Mouse (Mus musculus): Measurements from ENCODE around the gene Sprr1a. TPM values are rescaled to one million over a fixed set of nuclear protein-coding genes. Genes with fewer than 3 reads are reported as not detected.
"Not testable (repeated sequence)": the region's sequence is repeated elsewhere in the genome, so short reads cannot be mapped to it uniquely, and the experiment has no call there.

The Sprr1a gene
- 0.20 and 0.59 TPM in 2 replicates for polyA plus RNA-seq (2015; fragmentation: Nextera tagmentation; extraction: Ambion mirVana)

GRCm38 (mm10) chr3:92485863-92486262, at the start of gene Sprr1a:
TSS of gene Sprr1a (minus strand) at chr3:92485895.
- H3K36me3 ChIP-seq (ENCODE audit: control insufficient read depth, insufficient read depth, low read length): no peaks in the 10 kb centered on the region
- no peaks in the 10 kb centered on the region for H3K4me1 ChIP-seq (ENCODE audit: control insufficient read depth, insufficient read depth, low read depth, low read length)
- no peaks in the 10 kb centered on the region for H3K9me3 ChIP-seq (ENCODE audit: control insufficient read depth, low read length)
- no peaks in the 10 kb centered on the region for H3K27me3 ChIP-seq (replicated peaks; ENCODE audit: control insufficient read depth, insufficient read depth, low read length)
- no peak within 1 kb of the TSS for H3K9ac ChIP-seq (ENCODE audit: low read depth, low read length)
- H3K4me3 ChIP-seq (ENCODE audit: low read length): no peak within 1 kb of the TSS
- ATAC-seq: no peak
- H3K27ac ChIP-seq (ENCODE audit: low read depth, low read length): no peak within 1 kb of the TSS
- no peak within 1 kb of the TSS for H3K4me2 ChIP-seq (ENCODE audit: low read length)

GRCm38 (mm10) chr3:92534411-92534810, 48.7 kb upstream of the Sprr1a start, which contains the start of gene 2310046K23Rik:
TSS of gene 2310046K23Rik (minus strand) at chr3:92534511.
- Histone ChIP-seq H3K36me3 (ENCODE audit: control insufficient read depth, insufficient read depth, low read length) (no peaks in the 10 kb centered on the region), H3K27ac (ENCODE audit: low read depth, low read length) (no peak within 1 kb of the TSS), H3K9me3 (ENCODE audit: control insufficient read depth, low read length) (no peaks in the 10 kb centered on the region), H3K4me3 (ENCODE audit: low read length) (no peak within 1 kb of the TSS), H3K9ac (ENCODE audit: low read depth, low read length) (no peak within 1 kb of the TSS), H3K4me1 (ENCODE audit: control insufficient read depth, insufficient read depth, low read depth, low read length) (no peaks in the 10 kb centered on the region), H3K27me3 (replicated peaks; ENCODE audit: control insufficient read depth, insufficient read depth, low read length) (no peaks in the 10 kb centered on the region), H3K4me2 (ENCODE audit: low read length) (no peak within 1 kb of the TSS)
- no peak for ATAC-seq
- WGBS: 95% methylated on average over 3 of the region's 3 CpGs

DNA sequence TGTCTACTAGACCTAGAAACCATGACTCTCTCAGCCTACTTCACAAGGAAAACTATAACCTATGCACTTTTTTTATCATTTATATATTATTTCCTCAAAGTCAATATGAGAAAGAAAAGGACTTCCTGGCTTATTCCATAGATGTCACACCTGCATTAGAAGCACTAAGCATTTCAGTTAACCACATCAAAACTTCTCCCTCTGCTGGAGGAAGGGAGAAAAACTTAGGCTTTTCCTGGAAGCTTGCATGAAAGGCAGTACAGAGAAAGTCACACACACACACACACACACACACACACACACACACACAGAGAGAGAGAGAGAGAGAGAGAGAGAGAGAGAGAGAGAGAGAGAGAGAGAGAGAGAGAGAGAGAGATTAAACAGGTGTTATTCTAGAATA, 26.6 kb upstream of the Sprr1a start:
- H3K9me3 ChIP-seq (ENCODE audit: control insufficient read depth, low read length): no peaks in the 10 kb centered on the region
- H3K4me3 ChIP-seq (ENCODE audit: low read length): no peak overlapping the region
- H3K4me2 ChIP-seq (ENCODE audit: low read length): no peak overlapping the region
- H3K9ac ChIP-seq (ENCODE audit: low read depth, low read length): no peak overlapping the region
- H3K27me3 ChIP-seq (replicated peaks; ENCODE audit: control insufficient read depth, insufficient read depth, low read length): no peaks in the 10 kb centered on the region
- no peaks in the 10 kb centered on the region for H3K36me3 ChIP-seq (ENCODE audit: control insufficient read depth, insufficient read depth, low read length)
- H3K27ac ChIP-seq (ENCODE audit: low read depth, low read length): no peak overlapping the region
- no peak for ATAC-seq
- no peaks in the 10 kb centered on the region for H3K4me1 ChIP-seq (ENCODE audit: control insufficient read depth, insufficient read depth, low read depth, low read length)

DNA sequence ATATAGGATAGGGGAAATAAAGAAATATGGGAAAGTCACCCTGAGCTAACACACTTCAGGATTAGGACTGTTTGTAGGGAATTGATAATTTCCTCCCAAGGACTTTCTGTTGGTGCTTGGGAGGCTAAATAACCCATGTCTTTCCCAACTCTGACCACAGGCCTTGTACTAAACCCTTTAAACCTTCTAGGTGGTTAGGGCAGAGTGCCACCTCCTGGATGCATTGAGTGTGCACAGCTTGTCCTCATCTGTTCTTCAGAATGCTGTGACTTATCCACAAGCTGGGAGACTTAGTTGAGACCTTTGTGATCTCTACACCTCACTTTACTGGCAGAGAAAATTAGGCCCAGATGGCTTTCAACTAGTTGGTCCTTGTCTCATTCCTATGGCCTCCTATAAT, 25.1 kb upstream of the Sprr1a start:
- H3K27me3 ChIP-seq (replicated peaks; ENCODE audit: control insufficient read depth, insufficient read depth, low read length): no peaks in the 10 kb centered on the region
- no peak overlapping the region for H3K4me3 ChIP-seq (ENCODE audit: low read length)
- H3K9me3 ChIP-seq (ENCODE audit: control insufficient read depth, low read length): no peaks in the 10 kb centered on the region
- no peak overlapping the region for H3K9ac ChIP-seq (ENCODE audit: low read depth, low read length)
- ATAC-seq: no peak
- H3K36me3 ChIP-seq (ENCODE audit: control insufficient read depth, insufficient read depth, low read length): no peaks in the 10 kb centered on the region
- no peaks in the 10 kb centered on the region for H3K4me1 ChIP-seq (ENCODE audit: control insufficient read depth, insufficient read depth, low read depth, low read length)
- H3K4me2 ChIP-seq (ENCODE audit: low read length): no peak overlapping the region
- no peak overlapping the region for H3K27ac ChIP-seq (ENCODE audit: low read depth, low read length)

GRCm38 (mm10) chr3:92508185-92508584, 22.5 kb upstream of the Sprr1a start:
- H3K9ac ChIP-seq (ENCODE audit: low read depth, low read length): no peak overlapping the region
- no peak overlapping the region for H3K4me2 ChIP-seq (ENCODE audit: low read length)
- no peak overlapping the region for H3K4me3 ChIP-seq (ENCODE audit: low read length)
- ATAC-seq: no peak
- WGBS: 82% methylated on average over 1 of the region's 1 CpGs
- no peaks in the 10 kb centered on the region for H3K9me3 ChIP-seq (ENCODE audit: control insufficient read depth, low read length)
- no peaks in the 10 kb centered on the region for H3K4me1 ChIP-seq (ENCODE audit: control insufficient read depth, insufficient read depth, low read depth, low read length)
- H3K27ac ChIP-seq (ENCODE audit: low read depth, low read length): no peak overlapping the region
- no peaks in the 10 kb centered on the region for H3K27me3 ChIP-seq (replicated peaks; ENCODE audit: control insufficient read depth, insufficient read depth, low read length)
- no peaks in the 10 kb centered on the region for H3K36me3 ChIP-seq (ENCODE audit: control insufficient read depth, insufficient read depth, low read length)

DNA sequence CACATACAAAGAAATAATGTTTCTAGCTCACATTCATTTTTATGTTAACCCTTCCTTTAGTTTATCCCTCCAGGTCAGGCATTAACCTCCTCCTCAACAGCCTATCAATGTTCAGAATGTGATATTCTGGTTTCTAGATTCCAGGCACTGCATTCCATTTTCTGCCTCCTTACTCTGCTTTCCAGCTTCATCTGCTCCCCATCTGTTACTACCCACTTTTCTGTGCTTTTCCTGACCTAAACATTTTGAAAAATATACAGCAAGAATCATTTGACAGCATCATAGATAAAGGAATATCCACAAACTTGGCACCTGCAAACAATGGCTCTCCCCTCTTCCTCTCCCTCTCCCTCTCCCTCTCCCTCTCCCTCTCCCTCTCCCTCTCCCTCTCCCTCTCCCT, 17.8 kb upstream of the Sprr1a start:
- Histone ChIP-seq H3K4me1 (ENCODE audit: control insufficient read depth, insufficient read depth, low read depth, low read length) (no peaks in the 10 kb centered on the region), H3K4me2 (ENCODE audit: low read length) (no peak overlapping the region), H3K4me3 (ENCODE audit: low read length) (no peak overlapping the region), H3K27me3 (replicated peaks; ENCODE audit: control insufficient read depth, insufficient read depth, low read length) (no peaks in the 10 kb centered on the region), H3K9me3 (ENCODE audit: control insufficient read depth, low read length) (no peaks in the 10 kb centered on the region), H3K27ac (ENCODE audit: low read depth, low read length) (no peak overlapping the region), H3K9ac (ENCODE audit: low read depth, low read length) (no peak overlapping the region), H3K36me3 (ENCODE audit: control insufficient read depth, insufficient read depth, low read length) (no peaks in the 10 kb centered on the region)
- no peak for ATAC-seq

DNA sequence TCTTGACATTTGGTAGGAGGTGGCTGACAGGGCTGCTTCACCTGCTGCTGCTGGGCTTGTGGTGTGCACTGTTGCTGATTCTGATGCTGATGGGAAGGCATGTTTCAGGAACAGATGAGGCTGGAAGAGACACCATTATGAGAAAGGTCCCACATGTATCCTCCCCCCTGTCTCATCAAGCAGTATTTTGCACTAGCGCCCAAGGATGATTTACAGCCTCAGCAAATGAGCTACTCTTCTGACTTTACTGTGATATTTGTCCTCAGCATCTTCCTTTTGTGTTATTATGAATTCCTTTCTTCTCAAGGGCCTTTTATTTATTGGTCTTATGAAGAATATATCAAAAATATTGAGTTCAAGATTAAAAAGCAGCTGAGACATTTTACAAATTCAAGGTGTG, 14.7 kb upstream of the Sprr1a start, which contains the start of gene Sprr4:
Gene Sprr4 (minus strand): TSS at position 101 of the 400 bp plus-strand sequence.
- Histone ChIP-seq H3K9me3 (ENCODE audit: control insufficient read depth, low read length) (no peaks in the 10 kb centered on the region), H3K9ac (ENCODE audit: low read depth, low read length) (no peak within 1 kb of the TSS), H3K4me2 (ENCODE audit: low read length) (no peak within 1 kb of the TSS), H3K4me3 (ENCODE audit: low read length) (no peak within 1 kb of the TSS), H3K27ac (ENCODE audit: low read depth, low read length) (no peak within 1 kb of the TSS), H3K4me1 (ENCODE audit: control insufficient read depth, insufficient read depth, low read depth, low read length) (no peaks in the 10 kb centered on the region), H3K27me3 (replicated peaks; ENCODE audit: control insufficient read depth, insufficient read depth, low read length) (no peaks in the 10 kb centered on the region), H3K36me3 (ENCODE audit: control insufficient read depth, insufficient read depth, low read length) (no peaks in the 10 kb centered on the region)
- WGBS: 89% methylated on average over 1 of the region's 1 CpGs
- ATAC-seq: no peak

DNA sequence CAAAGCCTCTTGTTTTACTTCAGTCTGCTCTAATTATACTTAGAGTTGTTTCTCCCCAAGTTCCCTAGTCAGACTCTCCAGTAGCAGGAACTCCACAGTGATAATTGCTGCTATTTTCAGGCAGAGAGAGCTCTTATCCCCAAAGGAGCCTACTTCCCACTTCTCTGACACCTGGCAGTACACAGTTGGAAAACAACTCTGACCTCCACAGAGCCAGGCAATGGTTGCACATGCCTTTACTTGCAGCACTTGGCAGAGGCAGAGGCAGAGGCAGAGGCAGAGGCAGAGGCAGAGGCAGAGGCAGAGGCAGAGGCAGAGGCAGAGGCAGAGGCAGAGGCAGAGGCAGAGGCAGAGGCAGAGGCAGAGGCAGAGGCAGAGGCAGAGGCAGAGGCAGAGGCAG, 4.6 kb upstream of the Sprr1a start:
- not testable (repeated sequence) for H3K4me3 ChIP-seq (ENCODE audit: low read length); H3K9ac ChIP-seq (ENCODE audit: low read depth, low read length); ATAC-seq; H3K4me1 ChIP-seq (ENCODE audit: control insufficient read depth, insufficient read depth, low read depth, low read length); H3K36me3 ChIP-seq (ENCODE audit: control insufficient read depth, insufficient read depth, low read length); H3K4me2 ChIP-seq (ENCODE audit: low read length); H3K27ac ChIP-seq (ENCODE audit: low read depth, low read length); H3K27me3 ChIP-seq (replicated peaks; ENCODE audit: control insufficient read depth, insufficient read depth, low read length); H3K9me3 ChIP-seq (ENCODE audit: control insufficient read depth, low read length)

- ATAC-seq: no peak
- Histone ChIP-seq H3K4me2 (ENCODE audit: low read length) (no peak overlapping the region), H3K27me3 (replicated peaks; ENCODE audit: control insufficient read depth, insufficient read depth, low read length) (no peaks in the 10 kb centered on the region), H3K36me3 (ENCODE audit: control insufficient read depth, insufficient read depth, low read length) (no peaks in the 10 kb centered on the region), H3K4me1 (ENCODE audit: control insufficient read depth, insufficient read depth, low read depth, low read length) (no peaks in the 10 kb centered on the region), H3K9ac (ENCODE audit: low read depth, low read length) (no peak overlapping the region), H3K9me3 (ENCODE audit: control insufficient read depth, low read length) (no peaks in the 10 kb centered on the region), H3K27ac (ENCODE audit: low read depth, low read length) (no peak overlapping the region), H3K4me3 (ENCODE audit: low read length) (no peak overlapping the region)
- WGBS: 64% methylated on average over 1 of the region's 1 CpGs
Measured at GRCm38 (mm10) chr3:92486307-92486706, 612 bp upstream of the Sprr1a start.

DNA sequence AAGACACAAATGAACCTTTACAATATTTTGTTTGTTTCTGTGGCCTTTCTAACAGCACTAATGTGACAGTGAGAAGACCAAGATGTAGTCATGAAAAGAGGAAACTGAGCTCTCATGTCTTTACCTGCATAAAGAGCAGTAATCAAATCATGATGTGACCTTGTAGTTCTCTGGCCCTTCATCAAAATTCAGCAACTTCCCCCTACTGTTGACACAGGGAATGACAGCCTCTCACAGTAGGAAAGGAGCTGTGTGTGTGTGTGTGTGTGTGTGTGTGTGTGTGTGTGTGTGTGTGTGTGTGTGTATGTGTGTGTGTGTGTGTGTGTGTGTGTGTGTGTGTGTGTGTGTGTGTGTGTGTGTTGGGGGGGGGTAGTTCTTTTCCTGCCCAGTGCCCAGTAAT, 4.4 kb downstream of the Sprr1a start:
- not testable (repeated sequence) for H3K27ac ChIP-seq (ENCODE audit: low read depth, low read length); H3K4me1 ChIP-seq (ENCODE audit: control insufficient read depth, insufficient read depth, low read depth, low read length); H3K4me3 ChIP-seq (ENCODE audit: low read length); H3K4me2 ChIP-seq (ENCODE audit: low read length); ATAC-seq; H3K9me3 ChIP-seq (ENCODE audit: control insufficient read depth, low read length); H3K27me3 ChIP-seq (replicated peaks; ENCODE audit: control insufficient read depth, insufficient read depth, low read length); H3K9ac ChIP-seq (ENCODE audit: low read depth, low read length); H3K36me3 ChIP-seq (ENCODE audit: control insufficient read depth, insufficient read depth, low read length)
